Mouse (Mus musculus) liver, embryonic 14.5 days (tissue): ENCODE data around the gene Mlh3. TPM values are rescaled to one million over a fixed set of nuclear protein-coding genes. Genes with fewer than 3 reads are reported as not detected.
"Not testable (repeated sequence)": the region's sequence is repeated elsewhere in the genome, so short reads cannot be mapped to it uniquely, and the experiment has no call there.

ENCODE experiments used
- ATAC-seq: fragments of 200-750 bp; cut with Nextera tagmentation; 2 replicates; pipeline ENCODE4 v1.8.0; 2017; ENCODE audit warnings: moderate number of reproducible peaks, mild to moderate bottlenecking, moderate library complexity; ENCODE audit not compliant: insufficient read depth
- DNase-seq, 3 experiments: peaks; one replicate each; pipeline ENCODE4 v3.0.0-alpha.2; 2012 to 2013; ENCODE audit warnings: low read depth in 3 of 3, low spot score in 3 of 3
- H3K27ac ChIP-seq: fragments of 300-500 bp; sonication (generic); 2 replicates; pipeline ENCODE4 v1.5.1; 2014; ENCODE audit warnings: moderate library complexity, mild to moderate bottlenecking, control low read depth, inconsistent platforms
- H3K27me3 ChIP-seq: fragments of 300-500 bp; sonication (generic); 2 replicates; pipeline ENCODE4 v1.6.1; 2014; ENCODE audit warnings: mild to moderate bottlenecking, low read length, moderate library complexity; ENCODE audit not compliant: control insufficient read depth, insufficient read depth
- H3K36me3 ChIP-seq: fragments of 300-500 bp; sonication (generic); replicated peaks from 2 replicates; pipeline ENCODE4 v1.6.1; 2014; ENCODE audit warnings: low read depth; ENCODE audit not compliant: control insufficient read depth, insufficient read depth
- H3K4me1 ChIP-seq, 2 experiments: fragments of 200-500 bp in 1 of 2; fragments of 300-500 bp in 1 of 2; sonication (generic) in 1 of 2; replicated peaks; 2 replicates each; pipeline ENCODE4 v1.6.1; 2012 to 2014; ENCODE audit warnings: antibody characterized with exemption in 1 of 2, inconsistent platforms in 1 of 2, low read length in 1 of 2; ENCODE audit not compliant: control insufficient read depth in 2 of 2, insufficient read depth in 2 of 2
- H3K4me2 ChIP-seq: fragments of 300-500 bp; sonication (generic); 2 replicates; pipeline ENCODE4 v1.6.1; 2014; ENCODE audit warnings: low read depth, mild to moderate bottlenecking, control low read depth, moderate library complexity
- H3K4me3 ChIP-seq, 2 experiments: fragments of 200-500 bp in 1 of 2; fragments of 300-500 bp in 1 of 2; sonication (generic) in 1 of 2; 2 replicates each; pipeline ENCODE4 v1.5.1; 2012 to 2014; ENCODE audit warnings: low read depth in 2 of 2, low read length in 2 of 2, mild to moderate bottlenecking in 2 of 2, control low read depth in 1 of 2, inconsistent platforms in 1 of 2, moderate library complexity in 1 of 2; ENCODE audit not compliant: insufficient read depth in 1 of 2
- H3K9ac ChIP-seq: fragments of 300-500 bp; sonication (generic); replicated peaks from 2 replicates; pipeline ENCODE4 v1.6.1; 2014; ENCODE audit warnings: mild to moderate bottlenecking, control low read depth, moderate library complexity
- H3K9me3 ChIP-seq: fragments of 300-500 bp; sonication (generic); 2 replicates; pipeline ENCODE4 v1.6.1; 2016; ENCODE audit warnings: low read length, mixed read lengths; ENCODE audit not compliant: control insufficient read depth
- CTCF ChIP-seq: IDR thresholded peaks from 2 replicates; pipeline ENCODE4 v1.5.1; 2016; ENCODE audit warnings: antibody characterized with exemption, low read depth, control low read depth
- EP300 ChIP-seq: IDR thresholded peaks from 2 replicates; pipeline ENCODE4 v1.6.1; 2016; ENCODE audit warnings: antibody characterized with exemption, low read depth
- whole genome bisulfite sequencing: fragments of 180-500 bp; shearing (Covaris S2); extraction: QIAGEN DNeasy Blood & Tissue Kit; methylation state at CpG from one replicate; pipeline ENCODE4 v1.1.7; 2014; ENCODE audit not compliant: insufficient replicate concordance; 5-methylcytosine and 5-hydroxymethylcytosine counted together
- polyA plus RNA-seq, 2 experiments: library from polyadenylated mRNA; depleted of rRNA in 1 of 2; stranded (reverse) in 1 of 2; unstranded in 1 of 2; fragments of >200 nt; fragmentation: Nextera tagmentation in 1 of 2; extraction: Ambion mirVana in 1 of 2; gene quantifications; 2 replicates each; pipeline versions ENCODE4 v1.2.1 to v1.2.3; 2012 to 2014

Mlh3 gene
- polyA plus RNA-seq, 2 experiments = 2.0 to 2.3 TPM

GRCm38 (mm10) chr12:85288486-85289156 lies 18.2 kb upstream of the Mlh3 start, which contains the start of gene Zc2hc1c:
Gene Zc2hc1c (plus strand): TSS chr12:85288591.
- Histone ChIP-seq H3K27me3 (peaks cover 13% of the 10 kb centered on the region), H3K4me1 (no peaks in the 10 kb centered on the region; a peak in 1 of 4 replicates), H3K4me2 (peak within 1 kb of the TSS; percentile 77), H3K9ac (peak within 1 kb of the TSS; percentile 57; the same call in 1 of the 2 replicates), H3K27ac (no peak within 1 kb of the TSS), H3K9me3 (no peaks in the 10 kb centered on the region), H3K36me3 (no peaks in the 10 kb centered on the region), H3K4me3 (peak within 1 kb of the TSS; percentile 53 to 56)
- 6% methylated on average over 30 of the region's 31 CpGs for WGBS
- no peak for TF ChIP-seq EP300
- DNase-seq (peak; percentile 61 to 76 (median 65)), ATAC-seq (peak; percentile 74)

- Histone ChIP-seq H3K4me2 (peak within 1 kb of the TSS; percentile 77), H3K9me3 (no peaks in the 10 kb centered on the region), H3K27me3 (peaks cover 13% of the 10 kb centered on the region), H3K4me1 (no peaks in the 10 kb centered on the region; a peak in 1 of 4 replicates), H3K4me3 (peak within 1 kb of the TSS; percentile 53 to 56), H3K9ac (peak within 1 kb of the TSS; percentile 57; the same call in 1 of the 2 replicates), H3K36me3 (no peaks in the 10 kb centered on the region), H3K27ac (no peak within 1 kb of the TSS)
- no peak for TF ChIP-seq EP300
- TF ChIP-seq CTCF = no peak
- ATAC-seq (peak; percentile 64), DNase-seq (peak in 2 of 3 experiments; percentile 24 to 38)
- 11% methylated on average over 21 of the region's 21 CpGs for WGBS
These were observed 17.5 kb upstream of the Mlh3 start, which contains the start of gene Acyp1 for GRCm38 (mm10) chr12:85287809-85288485. Gene Acyp1 (minus strand): TSS chr12:85288438.

GRCm38 (mm10) chr12:85286941-85287340 lies 16.5 kb upstream of the Mlh3 start:
- Histone ChIP-seq H3K9me3 (no peaks in the 10 kb centered on the region), H3K27me3 (peaks cover 13% of the 10 kb centered on the region), H3K9ac (no peak overlapping the region), H3K4me3 (no peak overlapping the region), H3K4me2 (no peak overlapping the region), H3K27ac (no peak overlapping the region), H3K36me3 (no peaks in the 10 kb centered on the region), H3K4me1 (no peaks in the 10 kb centered on the region; a peak in 1 of 4 replicates)
- peak in 2 of 3 experiments; percentile 26 to 37 for DNase-seq
- TF ChIP-seq EP300 (no peak), CTCF (peak; percentile 63)
- 33% methylated on average over 3 of the region's 5 CpGs for WGBS
- ATAC-seq = no peak

- Histone ChIP-seq H3K36me3 (no peaks in the 10 kb centered on the region), H3K4me2 (no peak overlapping the region), H3K4me1 (peaks cover 10 to 12% of the 10 kb centered on the region in 2 experiments), H3K9ac (no peak overlapping the region), H3K27me3 (peaks cover 13% of the 10 kb centered on the region), H3K9me3 (no peaks in the 10 kb centered on the region), H3K27ac (no peak overlapping the region), H3K4me3 (no peak overlapping the region)
- WGBS = 79% methylated on average over 4 of the region's 4 CpGs
- no peak for ATAC-seq
- DNase-seq = no peak
- TF ChIP-seq EP300 (no peak), CTCF (no peak)
These were observed 14.6 kb upstream of the Mlh3 start for GRCm38 (mm10) chr12:85284996-85285395.

GRCm38 (mm10) chr12:85284331-85284730 lies 13.9 kb upstream of the Mlh3 start:
- no peaks in the 10 kb centered on the region for H3K36me3 ChIP-seq
- peaks cover 13 to 16% of the 10 kb centered on the region in 2 experiments for H3K4me1 ChIP-seq
- TF ChIP-seq EP300 (no peak), CTCF (no peak)
- no peak for ATAC-seq
- H3K27me3 ChIP-seq = peaks cover 9% of the 10 kb centered on the region
- no peak overlapping the region for H3K4me3 ChIP-seq
- WGBS = 34% methylated on average over 8 of the region's 8 CpGs
- no peak overlapping the region for H3K9ac ChIP-seq
- H3K4me2 ChIP-seq = no peak overlapping the region
- no peak overlapping the region for H3K27ac ChIP-seq
- H3K9me3 ChIP-seq = no peaks in the 10 kb centered on the region
- no peak for DNase-seq

GRCm38 (mm10) chr12:85281756-85282155 lies 11.4 kb upstream of the Mlh3 start:
- not testable (repeated sequence) for ATAC-seq, H3K27ac ChIP-seq, H3K27me3 ChIP-seq, DNase-seq, H3K4me3 ChIP-seq, H3K9me3 ChIP-seq, H3K9ac ChIP-seq, H3K36me3 ChIP-seq
- H3K4me1 ChIP-seq = peaks cover 21 to 29% of the 10 kb centered on the region in 2 experiments
- 69% methylated on average over 1 of the region's 4 CpGs for WGBS
- peak overlapping the region; percentile 75; the same call in 1 of the 2 replicates for H3K4me2 ChIP-seq
